Mouse (Mus musculus) olfactory bulb, adult 2 months (tissue): Measurements from ENCODE around the gene Amotl2. TPM values are rescaled to one million over a fixed set of nuclear protein-coding genes. Genes with fewer than 3 reads are reported as not detected.
A peak's percentile ranks its signal among the peaks of the same experiment; 100 is the strongest.

Experiments used
- H3K27ac ChIP-seq: fragments of 200-500 bp; 2 replicates; pipeline ENCODE4 v1.5.1; 2012; ENCODE audit warnings: low read depth, low read length; ENCODE audit not compliant: insufficient read depth
- H3K4me1 ChIP-seq: fragments of 200-500 bp; 2 replicates; pipeline ENCODE4 v1.6.1; 2012; ENCODE audit warnings: low read length; ENCODE audit not compliant: control insufficient read depth, insufficient read depth
- H3K4me3 ChIP-seq: fragments of 200-500 bp; 2 replicates; pipeline ENCODE4 v1.5.1; 2012; ENCODE audit warnings: mild to moderate bottlenecking, low read depth, low read length, moderate library complexity; ENCODE audit not compliant: insufficient read depth
- CTCF ChIP-seq: fragments of 200-500 bp; IDR thresholded peaks from 2 replicates; pipeline ENCODE4 v1.5.1; 2012; ENCODE audit warnings: low read depth, mild to moderate bottlenecking, low read length, moderate library complexity; ENCODE audit not compliant: insufficient read depth
- POLR2A ChIP-seq: fragments of 200-500 bp; IDR thresholded peaks from 2 replicates; pipeline ENCODE4 v1.6.1; 2012; ENCODE audit warnings: mild to moderate bottlenecking, low read depth, low read length, moderate library complexity; ENCODE audit not compliant: insufficient read depth
- WGBS: fragments of 180-500 bp; shearing (Covaris S2); methylation state at CpG from one replicate; pipeline ENCODE4 v1.1.7; 2018; 5-methylcytosine and 5-hydroxymethylcytosine counted together
- polyA plus RNA-seq: library from polyadenylated mRNA; stranded (reverse); fragments of >200 nt; gene quantifications from 2 replicates; pipeline ENCODE4 v1.2.4, GENCODE M21; 2012; ENCODE audit warnings: low replicate concordance; ENCODE audit not compliant: missing spikeins, insufficient read depth, insufficient read length

Amotl2 gene
- not detected in 2 replicates for polyA plus RNA-seq

DNA sequence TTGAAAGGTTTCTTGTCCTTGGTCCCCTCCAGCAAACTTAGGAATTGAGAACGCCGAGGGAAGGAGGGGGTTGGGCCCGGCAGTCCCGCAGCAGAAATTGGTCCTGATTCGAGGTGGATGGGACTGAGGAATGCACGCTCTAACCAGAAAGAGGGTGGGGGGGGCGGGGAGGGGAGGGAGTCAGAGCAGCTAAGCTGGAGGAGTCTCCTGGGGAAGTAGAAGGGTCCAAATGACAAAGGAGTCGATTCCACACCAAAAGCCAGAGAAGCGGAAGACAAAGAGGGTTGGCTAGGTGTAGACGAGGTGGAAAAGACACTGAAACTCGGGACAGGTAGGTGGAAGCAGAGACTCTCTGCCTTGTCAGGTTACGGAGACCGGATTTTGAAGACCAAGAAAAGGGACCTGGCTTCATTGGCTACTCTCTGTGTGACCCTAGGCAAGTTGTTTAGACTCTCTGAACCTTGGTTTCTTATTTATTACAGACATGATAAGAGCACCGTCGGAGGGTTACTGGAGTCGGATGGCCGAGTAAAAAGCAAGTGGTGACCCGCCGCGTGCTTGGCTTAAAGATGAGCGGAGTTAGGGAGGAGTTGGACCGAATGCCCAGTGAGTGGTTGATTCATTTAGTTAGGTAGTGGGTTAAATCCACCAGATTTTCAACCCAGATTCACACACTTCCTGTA lies at the start of gene Amotl2:
Amotl2 (plus strand) TSS at position 192 of the 683 bp plus-strand sequence.
- TF ChIP-seq CTCF (no peak), POLR2A (no peak)
- Histone ChIP-seq H3K4me1 (peaks cover 15% of the 10 kb centered on the region), H3K4me3 (peak within 1 kb of the TSS; percentile 71), H3K27ac (no peak within 1 kb of the TSS)
- WGBS: 30% methylated on average over 22 of the region's 22 CpGs

DNA sequence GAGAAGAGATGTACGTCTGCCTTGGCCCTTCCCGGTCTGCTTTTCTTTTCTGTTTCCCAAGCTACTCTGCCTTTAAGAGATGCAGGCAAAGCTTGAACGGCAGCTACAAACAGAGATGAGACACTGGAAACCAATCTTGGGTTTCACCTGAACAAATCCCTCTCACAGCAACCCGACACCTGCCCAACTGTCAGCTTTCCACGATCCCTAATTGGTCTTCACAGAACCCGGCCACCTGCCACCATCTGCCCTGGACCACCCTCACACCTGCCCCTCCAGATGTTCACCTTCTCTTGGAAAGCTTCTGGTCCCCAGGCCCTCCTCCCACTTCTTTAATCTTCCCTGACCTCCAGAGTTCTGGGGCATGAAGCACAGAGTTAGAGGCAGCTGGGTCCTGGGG lies 48.4 kb upstream of the Amotl2 start:
- Histone ChIP-seq H3K27ac (no peak overlapping the region), H3K4me1 (no peaks in the 10 kb centered on the region), H3K4me3 (no peak overlapping the region)
- no peak for TF ChIP-seq CTCF
- WGBS: 65% methylated on average over 6 of the region's 6 CpGs

DNA sequence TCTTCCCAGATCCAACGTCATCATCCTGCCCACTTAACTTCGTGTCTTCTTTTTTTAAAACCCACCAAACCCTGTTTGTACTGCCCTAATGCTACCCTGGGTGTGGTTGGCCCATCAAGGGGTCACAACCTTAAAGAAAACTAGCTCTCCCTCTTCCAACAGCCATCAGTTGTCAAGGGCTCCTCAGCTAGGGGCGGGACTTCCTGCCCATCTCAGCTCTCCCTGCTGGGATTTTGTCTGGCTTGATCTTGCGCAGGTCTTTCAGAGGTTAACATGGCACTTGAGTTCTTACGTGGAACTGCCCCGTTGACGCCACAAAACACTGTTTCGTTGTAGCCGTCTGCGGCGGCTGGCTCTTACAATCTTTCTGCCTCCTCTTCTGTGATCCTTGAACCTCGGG lies 47.6 kb upstream of the Amotl2 start:
- 95% methylated on average over 12 of the region's 12 CpGs for WGBS
- Histone ChIP-seq H3K27ac (no peak overlapping the region), H3K4me3 (no peak overlapping the region), H3K4me1 (peaks cover 3% of the 10 kb centered on the region; the same call in 1 of the 2 replicates)
- TF ChIP-seq CTCF: no peak

DNA sequence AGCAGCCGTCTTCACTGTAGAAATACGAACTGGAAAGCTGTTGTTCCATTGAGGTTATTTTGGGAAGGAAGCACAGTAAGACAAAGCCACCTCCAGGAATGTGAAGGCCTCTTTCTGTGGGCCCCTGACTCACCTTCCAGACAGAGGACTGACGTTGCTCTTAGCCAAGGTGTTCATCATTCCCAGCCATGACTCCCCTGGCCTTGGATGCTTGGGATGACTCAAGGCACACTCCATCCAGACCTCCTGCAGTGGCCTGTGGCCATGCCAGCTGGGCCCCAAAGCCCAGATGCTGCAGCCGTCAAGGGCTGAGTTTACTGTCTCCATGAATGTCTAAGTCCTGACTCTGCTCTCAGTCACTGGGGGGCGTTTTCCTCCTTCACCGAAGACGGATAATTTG lies 43.1 kb upstream of the Amotl2 start:
- WGBS: 53% methylated on average over 7 of the region's 7 CpGs
- no peak overlapping the region for H3K27ac ChIP-seq
- no peak overlapping the region for H3K4me3 ChIP-seq
- TF ChIP-seq CTCF (no peak), POLR2A (no peak)
- peaks cover 3% of the 10 kb centered on the region; the same call in 1 of the 2 replicates for H3K4me1 ChIP-seq

DNA sequence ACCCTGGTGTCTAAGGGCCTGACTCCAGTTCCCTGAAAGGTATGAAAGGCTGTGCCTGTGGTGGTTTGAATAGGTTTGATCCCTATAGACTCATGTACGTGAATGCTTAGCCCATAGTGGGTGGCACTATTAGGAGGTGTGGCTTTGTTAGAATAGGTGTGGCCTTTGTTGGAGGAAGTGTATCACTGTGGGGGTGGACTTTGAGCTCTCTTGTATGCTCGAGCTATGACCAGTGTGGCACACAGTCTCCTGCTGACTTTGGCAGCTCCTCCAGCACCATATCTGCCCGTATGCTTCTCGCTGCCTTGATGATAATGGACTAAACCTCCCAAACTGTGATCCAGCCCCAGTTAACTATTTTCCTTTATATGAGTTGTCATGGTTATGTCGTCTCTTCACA lies 40.5 kb upstream of the Amotl2 start:
- 85% methylated on average over 5 of the region's 5 CpGs for WGBS
- Histone ChIP-seq H3K4me3 (no peak overlapping the region), H3K27ac (no peak overlapping the region), H3K4me1 (peaks cover 3% of the 10 kb centered on the region; the same call in 1 of the 2 replicates)
- TF ChIP-seq CTCF (no peak), POLR2A (no peak)

DNA sequence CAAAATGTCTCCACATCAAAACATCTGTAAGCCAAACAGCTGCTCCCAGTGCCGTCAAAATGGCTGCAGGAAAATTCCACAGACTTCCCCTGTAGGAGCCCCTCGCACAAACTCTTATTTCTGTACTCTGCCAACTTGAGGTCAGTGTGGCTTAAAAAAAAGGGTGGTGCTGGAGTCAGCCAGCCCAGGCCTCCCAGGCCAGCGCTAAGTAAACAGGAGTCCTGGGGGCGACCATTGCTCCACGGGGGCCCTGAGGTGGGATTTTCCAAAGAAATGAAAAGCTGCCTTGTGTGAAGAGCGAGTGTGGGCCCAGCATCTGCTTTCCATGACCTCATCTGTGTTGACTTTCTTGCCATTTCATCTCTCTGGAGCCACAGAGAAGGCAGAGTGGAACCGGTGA lies 35.0 kb upstream of the Amotl2 start:
- no peak overlapping the region for H3K4me3 ChIP-seq
- H3K27ac ChIP-seq: no peak overlapping the region
- TF ChIP-seq CTCF (no peak), POLR2A (no peak)
- WGBS: 74% methylated on average over 7 of the region's 7 CpGs
- H3K4me1 ChIP-seq: no peaks in the 10 kb centered on the region

DNA sequence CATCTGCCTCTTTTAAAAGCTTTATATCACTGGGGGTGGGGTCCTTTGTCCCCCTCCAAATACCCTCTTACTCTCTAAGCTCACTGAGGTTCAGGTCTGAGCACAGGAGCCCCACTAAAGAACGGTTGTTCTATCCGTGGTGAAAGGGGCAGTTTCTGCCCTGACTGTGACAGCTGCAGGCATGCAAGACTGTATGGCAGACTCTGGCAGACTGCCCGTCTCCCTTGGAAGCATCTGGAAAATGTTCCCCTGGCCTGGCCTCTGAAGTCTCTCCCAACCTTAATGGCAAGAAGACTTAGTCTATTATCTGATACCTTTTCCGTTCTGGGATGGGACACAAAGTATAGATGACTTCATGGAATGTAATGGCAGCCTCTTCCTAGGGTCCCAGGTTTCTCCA lies 28.5 kb upstream of the Amotl2 start:
- Histone ChIP-seq H3K4me3 (no peak overlapping the region), H3K4me1 (peaks cover 11% of the 10 kb centered on the region), H3K27ac (no peak overlapping the region)
- WGBS: 53% methylated on average over 4 of the region's 4 CpGs
- TF ChIP-seq POLR2A (no peak), CTCF (no peak)

DNA sequence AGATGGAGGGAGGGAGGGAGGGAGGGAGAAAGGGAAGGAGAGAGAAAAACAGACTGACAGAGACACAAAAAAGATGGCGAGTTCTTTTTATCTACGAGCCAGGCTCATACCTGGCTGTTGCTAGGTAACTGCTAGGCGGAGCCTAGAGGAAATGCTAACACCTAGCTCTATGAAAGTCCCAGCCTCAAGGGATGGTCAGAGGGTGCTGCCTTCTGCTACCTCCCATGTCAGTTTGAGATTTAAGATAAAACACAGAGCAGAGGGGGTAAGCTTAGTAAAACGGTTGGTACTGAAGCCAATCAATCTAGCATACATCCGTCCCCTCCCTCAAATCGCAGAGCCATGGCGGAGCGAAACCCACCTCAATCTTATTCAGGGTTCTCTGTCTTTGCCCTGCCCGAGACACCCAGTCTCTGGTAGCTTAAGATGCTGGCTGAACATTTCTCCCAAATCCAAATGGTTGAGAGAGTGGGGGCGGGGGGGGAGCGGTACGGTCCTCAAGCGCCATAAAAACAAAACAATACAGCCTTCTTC lies 27.0 kb upstream of the Amotl2 start:
- no peak for TF ChIP-seq CTCF
- no peak for TF ChIP-seq POLR2A
- WGBS: 14% methylated on average over 13 of the region's 13 CpGs
- H3K27ac ChIP-seq: no peak overlapping the region
- peak overlapping the region; percentile 60 for H3K4me3 ChIP-seq
- H3K4me1 ChIP-seq: peaks cover 11% of the 10 kb centered on the region

DNA sequence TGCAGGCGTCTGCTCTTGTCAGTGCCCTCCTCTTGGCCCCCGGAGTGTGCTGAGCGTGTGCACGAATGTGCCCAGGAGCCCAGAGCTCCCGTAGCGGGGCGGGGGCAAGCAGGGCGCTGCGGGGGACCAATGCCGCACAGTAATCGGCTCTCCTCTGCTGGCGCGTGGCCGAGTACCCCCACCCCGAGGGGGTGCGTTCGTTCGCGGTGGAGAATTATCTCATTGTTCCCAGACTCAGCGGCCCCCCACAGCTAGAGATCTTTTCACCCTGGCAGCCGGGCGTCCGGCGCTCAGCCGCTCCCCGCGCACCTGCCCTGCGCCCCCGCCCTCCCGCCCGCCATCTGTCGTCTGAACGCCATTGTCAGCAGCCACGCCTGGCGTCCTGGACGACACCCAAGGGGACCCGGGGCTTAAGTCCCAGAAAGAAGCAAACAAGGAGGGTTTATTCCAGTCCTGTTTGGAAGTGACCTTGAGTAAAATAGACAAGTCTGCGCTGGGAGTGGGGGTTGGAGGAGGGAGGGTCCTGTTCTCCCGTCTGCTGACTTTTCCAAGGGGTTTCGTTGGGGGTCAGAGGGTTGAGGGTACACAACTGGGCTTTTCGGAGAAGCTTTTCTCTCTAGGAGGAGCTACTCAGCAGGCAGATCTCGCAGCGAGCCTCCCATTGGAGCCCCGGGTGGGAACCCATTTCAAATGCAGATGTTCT lies 26.4 kb upstream of the Amotl2 start:
- under 1% methylated on average over 44 of the region's 44 CpGs for WGBS
- peak overlapping the region; percentile 60 for H3K4me3 ChIP-seq
- H3K27ac ChIP-seq: peak overlapping the region; percentile 3; the same call in 1 of the 2 replicates

More for the DNA sequence above, 26.4 kb upstream of the Amotl2 start:
- no peak for TF ChIP-seq POLR2A
- no peak for TF ChIP-seq CTCF
- H3K4me1 ChIP-seq: peaks cover 11% of the 10 kb centered on the region
